Mouse (Mus musculus): ENCODE results near the gene Pgm2.
A peak's percentile ranks its signal among the peaks of the same experiment; 100 is the strongest.

The Pgm2 gene

GRCm38 (mm10) chr5:64092748-64093292 is at the start of gene Pgm2:
Gene Pgm2 (plus strand): TSS chr5:64092950.
- peak; percentile 65 for DNase-seq (ENCODE audit: low read depth, low spot score)

- peak; percentile 49 for DNase-seq (ENCODE audit: low read depth, low spot score)
Observed at GRCm38 (mm10) chr5:64043694-64044453, 48.9 kb upstream of the Pgm2 start.

DNA sequence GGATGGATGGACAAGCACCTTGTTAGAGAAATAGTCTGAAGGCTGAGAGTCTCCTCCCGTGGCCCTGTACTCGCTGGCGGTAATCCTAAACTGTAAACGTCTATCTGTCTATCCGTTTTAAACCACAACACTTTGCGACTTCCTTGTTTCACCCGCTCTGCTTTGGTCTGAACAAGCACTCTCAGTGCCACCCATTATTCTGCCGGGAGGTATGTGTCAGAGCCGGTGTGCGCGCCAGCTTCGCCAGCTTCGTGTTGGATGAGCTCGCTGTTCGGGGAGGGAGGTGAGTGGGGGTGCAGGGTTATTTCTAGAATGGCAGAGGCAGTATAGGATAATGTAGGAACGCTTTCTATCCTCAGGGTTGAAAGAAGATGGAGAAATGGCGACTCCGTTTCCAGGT is 48.0 kb upstream of the Pgm2 start:
- no peak for DNase-seq (ENCODE audit: low read depth, low spot score)

DNA sequence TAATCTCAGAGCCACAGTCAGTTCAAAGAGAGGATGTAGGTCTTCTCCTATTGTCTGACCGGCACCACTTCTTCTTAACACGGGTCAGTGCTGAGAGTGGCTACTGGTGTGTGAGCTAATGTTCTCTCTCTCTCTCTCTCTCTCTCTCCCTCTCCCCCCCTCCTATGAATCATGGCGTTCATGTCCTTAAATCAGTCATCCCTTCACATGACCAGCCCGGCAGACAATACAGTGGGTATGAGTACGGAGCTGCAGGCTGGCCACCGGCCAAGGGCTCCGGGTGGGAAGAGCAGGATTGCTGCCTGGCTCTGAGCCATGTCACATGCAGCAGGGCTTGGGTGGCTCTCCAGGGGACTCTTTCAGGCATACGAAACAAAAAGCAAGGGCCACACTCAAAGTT is 47.2 kb upstream of the Pgm2 start:
- DNase-seq (ENCODE audit: low read depth, low spot score), result no peak

DNA sequence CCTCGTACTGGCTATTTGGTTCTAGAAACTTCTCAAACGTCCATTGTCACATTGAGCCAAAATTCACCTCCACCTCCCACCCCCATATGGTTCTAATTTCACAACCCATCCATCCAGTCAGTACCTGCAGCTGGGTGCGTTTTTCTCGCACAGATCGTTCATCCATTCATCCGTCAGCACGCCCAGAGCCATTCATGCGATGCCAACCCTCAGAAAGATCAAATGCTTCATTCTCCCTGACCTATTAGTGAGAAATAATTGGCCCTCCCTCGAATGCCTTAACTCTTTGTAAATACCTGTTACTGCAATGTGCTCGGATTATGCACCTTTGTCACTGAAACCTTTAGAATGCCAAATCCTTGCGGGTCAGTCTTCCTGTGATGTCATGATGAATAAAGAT is 45.8 kb upstream of the Pgm2 start:
- DNase-seq (ENCODE audit: low read depth, low spot score), result no peak

GRCm38 (mm10) chr5:64047921-64048320 is 44.8 kb upstream of the Pgm2 start:
- DNase-seq (ENCODE audit: low read depth, low spot score), result no peak

- DNase-seq (ENCODE audit: low read depth, low spot score), result no peak
Observed at GRCm38 (mm10) chr5:64048605-64049004, 44.1 kb upstream of the Pgm2 start.

DNA sequence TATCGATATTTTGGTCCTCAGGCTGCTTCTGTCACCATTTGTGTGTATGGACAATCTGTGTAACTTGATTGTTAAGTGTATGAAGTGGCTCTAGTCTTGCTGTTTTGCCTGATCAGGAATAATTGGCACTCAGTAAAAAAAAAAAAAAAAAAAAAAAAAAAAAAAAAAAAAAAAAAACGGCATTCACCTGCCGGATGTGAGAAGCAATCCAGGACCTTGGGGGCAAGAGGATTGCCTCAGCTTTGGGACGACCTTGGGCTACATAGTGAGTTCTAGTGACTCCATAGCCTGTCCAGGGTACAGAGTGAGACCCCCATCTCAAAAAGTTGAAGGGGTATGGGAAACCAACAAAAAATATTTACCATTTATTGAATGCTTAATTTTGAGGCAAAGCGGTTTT is 43.5 kb upstream of the Pgm2 start:
- DNase-seq (ENCODE audit: low read depth, low spot score), result no peak

DNA sequence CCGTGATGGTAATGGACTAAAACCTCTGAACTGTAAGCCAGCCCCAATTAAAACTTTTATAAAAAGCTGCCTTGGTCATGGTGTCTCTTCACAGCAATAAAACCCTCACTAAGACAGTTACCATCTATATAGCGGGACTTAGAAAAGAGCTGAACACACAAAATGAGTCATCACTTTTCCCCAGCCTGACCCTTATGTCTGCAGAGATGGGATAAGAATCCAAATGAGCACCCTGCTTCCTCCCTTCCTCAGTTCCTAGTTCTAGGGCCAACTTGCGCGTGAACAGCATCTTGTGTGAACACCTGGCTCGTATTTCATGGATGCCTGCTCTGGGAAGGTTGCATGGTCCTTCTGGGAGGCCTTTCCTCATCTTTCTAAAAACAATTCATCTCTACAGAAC is 39.7 kb upstream of the Pgm2 start:
- no peak for DNase-seq (ENCODE audit: low read depth, low spot score)

- DNase-seq (ENCODE audit: low read depth, low spot score), result no peak
Observed at GRCm38 (mm10) chr5:64056210-64056609, 36.5 kb upstream of the Pgm2 start.

DNA sequence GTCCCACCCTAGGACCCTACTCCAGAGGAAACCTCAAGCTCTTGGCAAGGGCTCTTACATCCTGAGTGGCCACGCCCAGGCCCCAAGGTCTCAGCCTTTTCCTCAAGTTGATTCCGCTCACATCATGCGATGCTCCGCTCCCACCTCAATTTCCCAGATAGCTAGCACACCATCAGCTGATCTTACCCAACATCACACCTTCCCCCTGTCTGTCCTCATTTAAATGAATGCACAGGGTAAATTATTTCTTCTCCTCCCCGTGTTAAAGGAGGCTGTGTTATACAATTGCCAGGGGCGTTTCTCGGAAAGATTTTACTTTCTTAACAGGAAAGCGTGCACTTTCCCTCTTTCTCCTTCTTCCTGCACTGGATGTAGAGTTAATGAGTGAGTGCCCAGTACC is 31.9 kb upstream of the Pgm2 start:
- DNase-seq (ENCODE audit: low read depth, low spot score), result no peak

- DNase-seq (ENCODE audit: low read depth, low spot score), result no peak
Observed at GRCm38 (mm10) chr5:64061643-64062042, 31.1 kb upstream of the Pgm2 start.

DNA sequence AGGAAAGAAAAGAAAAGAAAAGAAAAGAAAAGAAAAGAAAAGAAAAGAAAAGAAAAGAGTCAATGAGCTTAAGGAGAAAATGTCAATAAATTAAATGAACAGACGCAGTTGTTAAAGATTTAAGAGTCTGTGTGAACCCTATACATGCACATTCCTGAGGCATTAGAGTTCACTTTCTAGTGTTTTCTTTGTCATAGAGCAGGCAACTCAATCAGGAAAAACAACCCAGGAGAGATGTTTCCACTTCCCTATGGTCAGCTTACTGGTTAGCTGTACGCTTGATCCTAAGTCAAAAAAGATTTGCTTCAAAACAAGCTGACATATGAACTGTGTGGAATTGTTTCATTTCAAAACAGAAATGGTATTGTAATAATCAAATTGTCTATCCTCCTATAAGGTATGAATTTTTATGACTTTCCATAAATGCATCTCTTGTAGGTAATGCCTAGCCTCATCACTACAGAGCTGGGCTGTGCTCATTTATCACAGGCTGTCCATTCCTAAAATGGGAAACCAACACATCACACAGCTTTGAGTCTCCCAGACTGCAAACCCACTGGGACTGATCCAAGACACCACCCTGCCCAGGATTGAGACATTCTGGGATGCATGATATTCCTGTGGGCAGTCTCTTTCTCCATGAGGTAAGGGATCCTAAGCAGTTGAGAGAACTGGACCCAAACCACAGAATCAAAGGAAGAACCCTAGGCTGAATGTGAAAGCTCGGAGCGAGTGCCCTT is 29.7 kb upstream of the Pgm2 start:
- DNase-seq (ENCODE audit: low read depth, low spot score), result no peak

- no peak for DNase-seq (ENCODE audit: low read depth, low spot score)
Observed at GRCm38 (mm10) chr5:64063622-64064355, 29.0 kb upstream of the Pgm2 start.

- no peak for DNase-seq (ENCODE audit: low read depth, low spot score)
Observed at GRCm38 (mm10) chr5:64064401-64064800, 28.3 kb upstream of the Pgm2 start.

DNA sequence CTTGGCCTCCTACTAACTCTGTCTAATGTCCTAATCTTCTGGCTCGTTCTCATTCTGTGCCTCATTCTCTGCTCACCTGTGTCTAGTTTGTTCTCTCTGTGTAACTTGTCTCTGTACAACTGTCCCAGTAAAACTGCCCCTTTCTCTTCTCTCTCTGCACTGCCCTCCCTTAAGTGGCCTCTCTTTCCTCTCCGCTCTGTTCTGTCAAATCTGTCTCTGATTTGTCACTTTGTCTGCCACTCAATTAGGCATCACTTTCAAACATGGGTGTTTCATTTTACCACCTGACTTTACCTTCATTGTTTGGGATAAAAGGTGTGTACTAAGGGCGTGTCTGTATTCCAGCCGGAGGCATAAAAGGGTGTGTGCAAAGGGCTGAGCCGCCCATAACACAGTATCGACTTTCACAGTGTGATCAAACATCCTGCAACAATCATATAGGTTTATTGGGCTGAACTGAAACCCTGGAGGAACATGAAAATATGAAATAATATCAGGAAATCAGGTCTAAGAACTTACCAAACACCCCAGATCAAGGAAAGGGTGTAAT is 27.2 kb upstream of the Pgm2 start:
- DNase-seq (ENCODE audit: low read depth, low spot score), result no peak

GRCm38 (mm10) chr5:64066159-64066558 is 26.6 kb upstream of the Pgm2 start:
- DNase-seq (ENCODE audit: low read depth, low spot score), result no peak

GRCm38 (mm10) chr5:64067576-64067975 is 25.2 kb upstream of the Pgm2 start:
- DNase-seq (ENCODE audit: low read depth, low spot score), result no peak

GRCm38 (mm10) chr5:64070081-64070673 is 22.6 kb upstream of the Pgm2 start:
- DNase-seq (ENCODE audit: low read depth, low spot score), result no peak

DNA sequence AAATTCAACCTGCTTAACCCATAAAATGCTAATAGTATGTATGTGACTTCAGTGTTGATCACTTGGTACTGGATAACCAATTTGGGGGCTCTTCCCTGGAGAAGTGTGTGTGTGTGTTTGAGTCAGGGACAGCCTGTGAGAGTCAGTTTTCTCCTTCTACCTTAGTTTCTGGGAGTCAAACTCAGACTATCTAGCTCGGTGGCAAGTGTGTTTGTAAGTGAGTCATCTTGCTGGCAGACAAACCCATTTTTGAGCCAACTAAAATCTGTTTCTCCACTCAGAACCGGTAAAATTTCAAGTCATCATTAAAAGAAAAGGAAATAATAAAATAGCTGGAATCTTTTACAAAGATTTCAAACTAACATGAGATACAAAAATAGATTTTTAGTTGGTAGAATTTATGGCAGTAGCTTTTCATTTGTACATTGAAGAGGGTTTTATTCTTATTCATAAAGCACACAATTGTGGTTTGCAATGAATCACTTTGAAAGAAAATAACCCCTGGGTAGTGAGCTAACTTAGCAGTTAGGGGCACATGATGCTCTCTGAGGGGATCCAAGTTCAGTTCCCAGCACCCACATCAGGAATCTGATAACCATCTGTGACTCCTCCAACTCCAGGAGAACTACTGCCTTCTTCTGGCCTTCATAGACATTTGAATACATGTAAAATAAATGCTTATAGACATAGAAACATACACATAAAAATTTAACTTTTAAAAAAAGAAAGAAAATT is 21.8 kb upstream of the Pgm2 start:
- no peak for DNase-seq (ENCODE audit: low read depth, low spot score)

DNA sequence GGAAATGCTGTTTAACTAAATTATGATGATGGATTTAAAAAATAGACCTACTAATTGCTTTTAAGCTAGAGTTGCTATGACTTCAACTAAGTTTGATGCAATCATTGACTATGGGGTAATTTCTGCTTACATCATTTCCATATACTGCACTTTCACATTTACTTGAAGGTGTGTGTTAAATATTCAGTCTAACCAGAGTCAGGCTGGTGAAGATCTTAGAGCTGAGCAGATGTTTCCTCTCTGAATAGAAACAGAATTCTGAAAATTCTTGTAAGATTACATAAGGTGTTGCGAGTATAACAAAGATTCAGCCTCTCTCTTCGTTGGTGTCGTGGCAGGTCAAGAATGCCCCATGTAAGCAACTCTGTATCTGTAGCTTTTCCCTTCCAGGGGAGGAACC is 18.3 kb upstream of the Pgm2 start:
- DNase-seq (ENCODE audit: low read depth, low spot score), result no peak

All from brain, embryonic 18.5 days (tissue).